In genomic region chr2:117288291-117288690, GRCm38 (mm10) we compare ENCODE assay signal across 17 mouse cellular contexts.
"Had no signal": no experiment of that assay in that cellular context is flagged by ENCODE, and none has a peak within 500 bp of the region (broad histone marks: within the 10 kb centered on the region; RNA-seq: fewer than 3 reads in every experiment).

No protein-coding gene starts in this region.

- H3K9me3 ChIP-seq: limb, embryonic 10.5 days; liver, embryonic 15.5 days; midbrain, embryonic 10.5 days; midbrain, embryonic 15.5 days; neural tube, embryonic 13.5 days; stomach, embryonic 15.5 days had no signal

- H3K4me2 ChIP-seq: liver, embryonic 11.5 days; liver, embryonic 15.5 days; midbrain, embryonic 15.5 days; neural tube, embryonic 13.5 days; stomach, embryonic 15.5 days had no signal

- H3K4me3 ChIP-seq: limb, embryonic 10.5 days; liver, embryonic 15.5 days; midbrain, embryonic 10.5 days; midbrain, embryonic 15.5 days; neural tube, embryonic 13.5 days; stomach, embryonic 15.5 days had no signal

- H3K27me3 ChIP-seq: liver, embryonic 15.5 days; midbrain, embryonic 15.5 days; neural tube, embryonic 13.5 days; stomach, embryonic 15.5 days had no signal

- H3K9ac ChIP-seq: liver, embryonic 15.5 days; midbrain, embryonic 15.5 days; neural tube, embryonic 13.5 days; stomach, embryonic 15.5 days had no signal

- H3K27ac ChIP-seq: kidney, postnatal 0 days; limb, embryonic 10.5 days; liver, embryonic 15.5 days; midbrain, embryonic 10.5 days; midbrain, embryonic 15.5 days; neural tube, embryonic 13.5 days; stomach, embryonic 15.5 days had no signal

- DNase-seq: kidney, postnatal 36 days; layer of hippocampus, adult 9-11 months; lung, adult 2 months; lung, postnatal 36 days; retina, postnatal 1 day; right cerebral cortex, postnatal 14 days; thymus, adult 2 months; thymus, postnatal 25 days had no signal

- ATAC-seq: lung, postnatal 0 days; midbrain, embryonic 15.5 days had no signal

- H3K4me1 ChIP-seq: limb, embryonic 10.5 days; liver, embryonic 15.5 days; midbrain, embryonic 10.5 days; midbrain, embryonic 15.5 days; neural tube, embryonic 13.5 days; stomach, embryonic 15.5 days had no signal

- H3K36me3 ChIP-seq: limb, embryonic 10.5 days; liver, embryonic 15.5 days; midbrain, embryonic 10.5 days; midbrain, embryonic 15.5 days; neural tube, embryonic 13.5 days; stomach, embryonic 15.5 days had no signal
